9 mouse cellular contexts compared by ENCODE assay signal in genomic region chr4:96553133-96553819, GRCm38 (mm10). TPM values are rescaled to one million over a fixed set of nuclear protein-coding genes. Genes with fewer than 3 reads are reported as not detected.
DNase-seq lines count a peak whose midpoint lies in the region; ATAC-seq and TF ChIP-seq lines count a peak whose summit lies in the region.
"Had no signal": no experiment of that assay in that cellular context is flagged by ENCODE, and none has a peak within 500 bp of the region (broad histone marks: within the 10 kb centered on the region; RNA-seq: fewer than 3 reads in every experiment).

Gene Cyp2j6, minus strand, starts transcription at chr4:96553661.

- TF ChIP-seq CTCF in kidney, postnatal 0 days (IDR thresholded peaks at IDR 0.05; ENCODE audit: low read depth) = no peak
- TF ChIP-seq CTCF in liver, adult 2 months (IDR thresholded peaks at IDR 0.05; ENCODE audit: low read depth, low read length) = no peak

- H3K4me1 ChIP-seq in forebrain, embryonic 12.5 days = no peaks in the 10 kb centered on the region
- peaks cover 4 to 6% of the 10 kb centered on the region in 2 experiments; a peak in 2 of 4 replicates for H3K4me1 ChIP-seq in heart, embryonic 14.5 days (ENCODE audit: control insufficient read depth in 2 of 2, insufficient read depth in 2 of 2, low read length in 2 of 2)
- no peaks in the 10 kb centered on the region for H3K4me1 ChIP-seq in kidney, postnatal 0 days (replicated peaks; ENCODE audit: insufficient read depth, low read length)
- H3K4me1 ChIP-seq in liver, adult 2 months (ENCODE audit: control insufficient read depth, insufficient read depth, low read length) = peaks cover 7% of the 10 kb centered on the region; the same call in 1 of the 2 replicates
- peaks cover 5% of the 10 kb centered on the region for H3K4me1 ChIP-seq in midbrain, embryonic 16.5 days (ENCODE audit: control insufficient read depth, insufficient read depth, low read length)

- H3K79me2 ChIP-seq in liver, adult 2 months (ENCODE audit: control insufficient read depth, insufficient read depth, low read length) = peaks cover 5% of the 10 kb centered on the region; the same call in 1 of the 2 replicates

- no peaks in the 10 kb centered on the region for H3K27me3 ChIP-seq in forebrain, embryonic 12.5 days
- no peaks in the 10 kb centered on the region for H3K27me3 ChIP-seq in heart, embryonic 14.5 days (ENCODE audit: control insufficient read depth, insufficient read depth, low read length)
- H3K27me3 ChIP-seq in kidney, postnatal 0 days (ENCODE audit: insufficient read depth, low read length) = no peaks in the 10 kb centered on the region
- no peaks in the 10 kb centered on the region for H3K27me3 ChIP-seq in liver, adult 2 months (ENCODE audit: control insufficient read depth, insufficient read depth, low read length)
- H3K27me3 ChIP-seq in midbrain, embryonic 16.5 days (ENCODE audit: control insufficient read depth, insufficient read depth, low read depth, low read length) = no peaks in the 10 kb centered on the region
- H3K27me3 ChIP-seq: CH12.LX had no signal

- no peaks in the 10 kb centered on the region for H3K36me3 ChIP-seq in forebrain, embryonic 12.5 days (replicated peaks)
- no peaks in the 10 kb centered on the region for H3K36me3 ChIP-seq in heart, embryonic 14.5 days (ENCODE audit: control insufficient read depth, insufficient read depth, low read length)
- H3K36me3 ChIP-seq in kidney, postnatal 0 days (ENCODE audit: insufficient read depth, low read length) = no peaks in the 10 kb centered on the region
- no peaks in the 10 kb centered on the region for H3K36me3 ChIP-seq in liver, adult 2 months (ENCODE audit: control insufficient read depth, insufficient read depth, low read length)
- H3K36me3 ChIP-seq in midbrain, embryonic 16.5 days (ENCODE audit: control insufficient read depth, insufficient read depth, low read length) = no peaks in the 10 kb centered on the region

- peak; percentile 53; the same call in 1 of the 2 replicates for TF ChIP-seq POLR2A in liver, adult 2 months (IDR thresholded peaks at IDR 0.05; ENCODE audit: extremely low read depth, insufficient read depth, low read length)

- no peaks in the 10 kb centered on the region for H3K9me3 ChIP-seq in forebrain, embryonic 12.5 days
- H3K9me3 ChIP-seq in heart, embryonic 14.5 days (ENCODE audit: control insufficient read depth, low read length) = no peaks in the 10 kb centered on the region
- H3K9me3 ChIP-seq in kidney, postnatal 0 days (replicated peaks; ENCODE audit: low read length) = no peaks in the 10 kb centered on the region
- no peaks in the 10 kb centered on the region for H3K9me3 ChIP-seq in midbrain, embryonic 16.5 days (replicated peaks; ENCODE audit: control insufficient read depth, low read length, poor library complexity, severe bottlenecking)

- peak within 1 kb of the TSS; percentile 60 for H3K9ac ChIP-seq in forebrain, embryonic 12.5 days
- peak within 1 kb of the TSS; percentile 78 for H3K9ac ChIP-seq in heart, embryonic 14.5 days (ENCODE audit: low read length)
- peak within 1 kb of the TSS; percentile 83 for H3K9ac ChIP-seq in kidney, postnatal 0 days (ENCODE audit: low read depth, low read length)
- H3K9ac ChIP-seq in liver, adult 2 months (ENCODE audit: low read depth, low read length) = peak within 1 kb of the TSS; percentile 70
- H3K9ac ChIP-seq in midbrain, embryonic 16.5 days (ENCODE audit: low read depth, low read length) = peak within 1 kb of the TSS; percentile 60

- ATAC-seq in forebrain, embryonic 12.5 days (ENCODE audit: low FRiP score) = peak; percentile 90
- ATAC-seq in heart, embryonic 14.5 days (ENCODE audit: insufficient number of reproducible peaks, insufficient read depth, low FRiP score, low read depth) = peak; percentile 95
- peak; percentile 97 for ATAC-seq in kidney, postnatal 0 days (replicated peaks; ENCODE audit: low FRiP score, low read depth)
- peak; percentile 95 for ATAC-seq in midbrain, embryonic 16.5 days

- peak; percentile 7 for DNase-seq in thymus, postnatal 4 days
- no peak for DNase-seq in thymus, postnatal 36 days
- peak; percentile 94 for DNase-seq in kidney, postnatal 0 days (ENCODE audit: low spot score)
- peak; percentile 87 for DNase-seq in liver, adult 2 months (ENCODE audit: extremely low read depth, low read depth, low spot score)
- DNase-seq in testis, postnatal 10 days (ENCODE audit: low spot score) = peak; percentile 52

- H3K27ac ChIP-seq in forebrain, embryonic 12.5 days = no peak within 1 kb of the TSS
- peak within 1 kb of the TSS; percentile 20 to 35; a peak in 3 of 4 replicates for H3K27ac ChIP-seq in heart, embryonic 14.5 days (replicated peaks in 1 of 2; ENCODE audit: control insufficient read depth in 1 of 2, insufficient read depth in 1 of 2, low read depth in 2 of 2, low read length in 2 of 2)
- H3K27ac ChIP-seq in kidney, postnatal 0 days = peak within 1 kb of the TSS; percentile 82
- peak within 1 kb of the TSS; percentile 47 for H3K27ac ChIP-seq in liver, adult 2 months (replicated peaks; ENCODE audit: insufficient read depth, low read depth, low read length)
- 0 out of 2 replicates have a peak within 1 kb of the TSS, but pooled peaks have one; percentile 10 for H3K27ac ChIP-seq in midbrain, embryonic 16.5 days (ENCODE audit: low read length)

- peak within 1 kb of the TSS; percentile 65 for H3K4me2 ChIP-seq in forebrain, embryonic 12.5 days
- peak within 1 kb of the TSS; percentile 74 for H3K4me2 ChIP-seq in heart, embryonic 14.5 days (ENCODE audit: low read length)
- H3K4me2 ChIP-seq in kidney, postnatal 0 days (ENCODE audit: low read length) = peak within 1 kb of the TSS; percentile 73
- H3K4me2 ChIP-seq in midbrain, embryonic 16.5 days (ENCODE audit: low read length) = peak within 1 kb of the TSS; percentile 56

- peak within 1 kb of the TSS; percentile 48 for H3K4me3 ChIP-seq in forebrain, embryonic 12.5 days (replicated peaks)
- peak within 1 kb of the TSS; percentile 59 to 60 for H3K4me3 ChIP-seq in heart, embryonic 14.5 days (ENCODE audit: control insufficient read depth in 1 of 2, insufficient read depth in 1 of 2, low read depth in 1 of 2, low read length in 2 of 2)
- H3K4me3 ChIP-seq in kidney, postnatal 0 days (replicated peaks; ENCODE audit: low read depth, low read length) = peak within 1 kb of the TSS; percentile 62
- peak within 1 kb of the TSS; percentile 74 for H3K4me3 ChIP-seq in liver, adult 2 months (ENCODE audit: insufficient read depth, low read depth, low read length)
- H3K4me3 ChIP-seq in midbrain, embryonic 16.5 days (ENCODE audit: low read depth, low read length) = peak within 1 kb of the TSS; percentile 64

- 2% methylated on average over 16 of the region's 16 CpGs for WGBS in forebrain, embryonic 12.5 days
- WGBS in heart, embryonic 14.5 days = 1% methylated on average over 16 of the region's 16 CpGs
- WGBS in kidney, postnatal 0 days = under 1% methylated on average over 16 of the region's 16 CpGs
- 5% methylated on average over 16 of the region's 16 CpGs for WGBS in liver, adult 2 months
- 1% methylated on average over 16 of the region's 16 CpGs for WGBS in midbrain, embryonic 16.5 days

RNA-seq across cellular contexts. Expression of gene Cyp2j6, which starts in this region (rescaled TPM):
- 3.4 and 3.7 TPM in 2 replicates for polyA plus RNA-seq in forebrain, embryonic 12.5 days (2016; fragmentation: Nextera tagmentation; extraction: Ambion mirVana)
- polyA plus RNA-seq in heart, embryonic 14.5 days (2014; fragmentation: Nextera tagmentation; extraction: Ambion mirVana) = 3.9 and 5.8 TPM in 2 replicates
- 32.5 and 33.4 TPM in 2 replicates for polyA plus RNA-seq in kidney, postnatal 0 days (2015; fragmentation: Nextera tagmentation; extraction: Ambion mirVana)
- total RNA-seq in liver, adult 2 months (2014; rRNA removed) = 34.4 and 56.9 TPM in 2 replicates
- polyA plus RNA-seq in liver, adult 2 months (2012; rRNA removed) = 13.5 and 14.0 TPM in 2 replicates
- polyA plus RNA-seq in midbrain, embryonic 16.5 days (2015; fragmentation: Nextera tagmentation; extraction: Ambion mirVana) = 5.1 and 6.0 TPM in 2 replicates
- total RNA-seq: CH12.LX had no signal

Comparison
In these comparisons a context has a peak if more than half of its experiments do, and no peak if none do; other contexts are left out.
1. DNase-seq: peak in thymus, postnatal 4 days (single experiment), kidney, postnatal 0 days (single experiment), liver, adult 2 months (single experiment) and testis, postnatal 10 days (single experiment); none in thymus, postnatal 36 days (0 of 2).
2. Peak in every context shown above with its lines, with median percentiles within 50 percentile points of each other: ATAC-seq, H3K4me2 ChIP-seq, H3K4me3 ChIP-seq and H3K9ac ChIP-seq.